Mouse (Mus musculus): ENCODE data around the gene Atp2b1. TPM values are rescaled to one million over a fixed set of nuclear protein-coding genes. Genes with fewer than 3 reads are reported as not detected.

Gene Atp2b1
- total and polyA plus RNA-seq, 3 experiments, result 23.5 to 26.6 TPM; not detected in 1

DNA sequence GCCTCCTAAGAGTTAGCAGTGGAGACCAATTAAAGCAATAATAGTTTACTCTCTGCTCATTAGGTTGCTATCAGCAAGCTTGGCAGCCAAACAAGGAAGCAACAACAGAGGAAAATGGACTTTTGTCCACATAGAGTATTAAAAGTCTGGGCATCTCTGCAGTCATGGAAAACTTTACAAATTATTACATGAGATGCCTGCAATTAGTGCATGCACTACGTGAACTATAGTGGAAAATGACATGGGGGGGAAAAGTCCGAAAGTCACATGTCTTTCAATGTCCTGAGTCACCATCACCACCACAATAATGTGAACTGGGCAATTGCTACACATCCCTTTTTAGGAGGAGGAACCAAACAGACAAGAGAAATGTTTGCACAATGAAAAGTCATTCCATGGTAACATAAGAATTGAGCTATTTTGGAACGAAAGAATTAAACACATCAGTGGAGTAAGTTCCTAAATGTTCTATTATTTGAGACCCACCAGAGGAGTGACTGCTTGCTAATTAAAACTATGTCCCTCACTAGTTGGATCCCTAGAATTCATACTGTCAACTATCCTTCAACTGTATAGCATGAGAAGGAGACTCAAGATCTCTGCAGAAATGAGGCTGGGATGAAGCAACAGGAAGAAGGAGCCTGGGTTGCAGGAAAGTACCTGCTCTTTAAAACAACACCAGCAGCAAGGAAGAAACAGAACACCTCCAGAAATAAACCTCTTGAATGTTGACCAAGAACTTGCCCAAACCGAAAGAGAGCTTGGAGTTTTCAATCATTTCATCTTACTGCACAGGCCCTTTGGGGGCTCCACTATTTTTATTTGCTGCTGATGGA is 16.1 kb upstream of the Atp2b1 start:
- no peaks in the 10 kb centered on the region for H3K79me2 ChIP-seq (ENCODE audit: control insufficient read depth, insufficient read depth, low read length, poor library complexity)
- peaks cover 0 to 12% of the 10 kb centered on the region in 2 experiments; a peak in 2 of 4 replicates for H3K36me3 ChIP-seq (ENCODE audit: control insufficient read depth in 1 of 2, insufficient read depth in 2 of 2, low read length in 2 of 2)
- DNase-seq (ENCODE audit: low read depth, low spot score), result no peak
- no peak overlapping the region for H3K9ac ChIP-seq (ENCODE audit: control insufficient read depth, low read depth, low read length, poor library complexity, severe bottlenecking)
- no peak overlapping the region for H3K27ac ChIP-seq (ENCODE audit: control insufficient read depth, low read depth, low read length)
- H3K9me3 ChIP-seq (replicated peaks; ENCODE audit: insufficient read depth, low read length), result no peaks in the 10 kb centered on the region
- H3K4me3 ChIP-seq (ENCODE audit: control insufficient read depth in 1 of 2, insufficient read depth in 1 of 2, low read depth in 2 of 2, low read length in 2 of 2), result no peak overlapping the region
- TF ChIP-seq JUND (IDR thresholded peaks at IDR 0.05; ENCODE audit: low read depth, low read length) (no peak), CTCF (IDR thresholded peaks at IDR 0.05 in 2 of 3, conservative IDR thresholded peaks at IDR 0.05 in 1 of 3; ENCODE audit: control insufficient read depth in 1 of 3, insufficient read depth in 1 of 3, low read depth in 2 of 3, low read length in 3 of 3, poor library complexity in 1 of 3, severe bottlenecking in 1 of 3) (no peak), ZKSCAN1 (IDR thresholded peaks at IDR 0.05; ENCODE audit: low read depth, low read length) (no peak), ZC3H11A (IDR thresholded peaks at IDR 0.05; ENCODE audit: low read depth, low read length) (no peak), TBP (IDR thresholded peaks at IDR 0.05; ENCODE audit: low read depth, low read length) (no peak), GATA1 (IDR thresholded peaks at IDR 0.05; ENCODE audit: low read depth, low read length) (no peak), NRF1 (IDR thresholded peaks at IDR 0.05; ENCODE audit: insufficient read depth, low read depth, low read length, poor library complexity, severe bottlenecking) (no peak), POLR2AphosphoS5 (IDR thresholded peaks at IDR 0.05; ENCODE audit: borderline replicate concordance, low read depth, low read length) (no peak), MYB (IDR thresholded peaks at IDR 0.05; ENCODE audit: low read depth, low read length) (no peak), EP300 (IDR thresholded peaks at IDR 0.05; ENCODE audit: low read depth in 1 of 2, low read length in 2 of 2) (no peak), NELFE (IDR thresholded peaks at IDR 0.05; ENCODE audit: low read depth, low read length) (no peak), CHD2 (IDR thresholded peaks at IDR 0.05; ENCODE audit: low read length) (no peak), ETS1 (IDR thresholded peaks at IDR 0.05; ENCODE audit: low read depth, low read length) (no peak), BHLHE40 (IDR thresholded peaks at IDR 0.05; ENCODE audit: borderline replicate concordance, low read depth, low read length) (no peak), ELF1 (IDR thresholded peaks at IDR 0.05; ENCODE audit: low read depth, low read length) (no peak), E2F4 (IDR thresholded peaks at IDR 0.05; ENCODE audit: borderline replicate concordance, low read depth, low read length) (no peak), ZNF384 (IDR thresholded peaks at IDR 0.05; ENCODE audit: low read depth, low read length) (no peak), MEF2A (IDR thresholded peaks at IDR 0.05; ENCODE audit: extremely low read depth, insufficient replicate concordance, low read depth, low read length, poor library complexity, severe bottlenecking) (no peak), RAD21 (IDR thresholded peaks at IDR 0.05; ENCODE audit: low read depth, low read length) (no peak)
- peaks cover 3 to 6% of the 10 kb centered on the region in 2 experiments for H3K4me1 ChIP-seq (ENCODE audit: control insufficient read depth in 1 of 2, insufficient read depth in 2 of 2, low read length in 2 of 2)
- no peaks in the 10 kb centered on the region for H3K27me3 ChIP-seq (ENCODE audit: control insufficient read depth in 1 of 2, insufficient read depth in 2 of 2, low read length in 2 of 2)

DNA sequence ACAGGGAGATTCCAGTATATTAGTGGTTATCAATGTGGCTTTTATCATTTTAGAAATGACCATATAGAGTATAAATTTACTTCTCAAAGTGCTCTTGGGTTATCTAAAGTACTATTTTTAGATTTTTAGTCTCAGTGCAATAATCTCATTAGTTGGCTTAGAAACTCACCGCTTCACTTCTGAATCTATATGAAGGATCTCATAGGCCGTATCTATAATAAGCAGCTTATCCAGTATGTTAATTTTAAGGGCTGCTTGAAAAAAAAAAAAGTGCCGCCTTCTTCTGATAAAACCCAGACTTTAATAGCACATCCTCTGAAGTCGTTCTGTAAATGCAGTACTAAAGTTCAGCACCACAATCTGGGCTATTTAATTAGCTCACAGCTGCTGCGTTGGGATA is 12.7 kb upstream of the Atp2b1 start:
- Histone ChIP-seq H3K27me3 (ENCODE audit: control insufficient read depth in 1 of 2, insufficient read depth in 2 of 2, low read length in 2 of 2) (no peaks in the 10 kb centered on the region), H3K4me1 (ENCODE audit: control insufficient read depth in 1 of 2, insufficient read depth in 2 of 2, low read length in 2 of 2) (peaks cover 6 to 19% of the 10 kb centered on the region in 2 experiments), H3K27ac (ENCODE audit: control insufficient read depth, low read depth, low read length) (no peak overlapping the region), H3K9me3 (replicated peaks; ENCODE audit: insufficient read depth, low read length) (no peaks in the 10 kb centered on the region), H3K36me3 (ENCODE audit: control insufficient read depth in 1 of 2, insufficient read depth in 2 of 2, low read length in 2 of 2) (peaks cover 0 to 24% of the 10 kb centered on the region in 2 experiments; a peak in 2 of 4 replicates), H3K79me2 (ENCODE audit: control insufficient read depth, insufficient read depth, low read length, poor library complexity) (no peaks in the 10 kb centered on the region), H3K9ac (ENCODE audit: control insufficient read depth, low read depth, low read length, poor library complexity, severe bottlenecking) (no peak overlapping the region), H3K4me3 (ENCODE audit: control insufficient read depth in 1 of 2, insufficient read depth in 1 of 2, low read depth in 2 of 2, low read length in 2 of 2) (no peak overlapping the region)
- TF ChIP-seq EP300 (IDR thresholded peaks at IDR 0.05; ENCODE audit: low read depth in 1 of 2, low read length in 2 of 2) (peak; percentile 62 to 71; a peak in 2 of 4 replicates), BHLHE40 (IDR thresholded peaks at IDR 0.05; ENCODE audit: borderline replicate concordance, low read depth, low read length) (no peak), SIN3A (IDR thresholded peaks at IDR 0.05; ENCODE audit: low read length) (0 out of 2 replicates have a peak, but pooled peaks have one; percentile 36), SMC3 (IDR thresholded peaks at IDR 0.05; ENCODE audit: low read depth, low read length) (no peak), E2F4 (IDR thresholded peaks at IDR 0.05; ENCODE audit: borderline replicate concordance, low read depth, low read length) (no peak), MEF2A (IDR thresholded peaks at IDR 0.05; ENCODE audit: extremely low read depth, insufficient replicate concordance, low read depth, low read length, poor library complexity, severe bottlenecking) (peak; percentile 81; the same call in 1 of the 2 replicates), ETS1 (IDR thresholded peaks at IDR 0.05; ENCODE audit: low read depth, low read length) (peak; percentile 68), ZNF384 (IDR thresholded peaks at IDR 0.05; ENCODE audit: low read depth, low read length) (peak; percentile 95), GATA1 (IDR thresholded peaks at IDR 0.05; ENCODE audit: low read depth, low read length) (peak; percentile 57), TCF12 (IDR thresholded peaks at IDR 0.05; ENCODE audit: low read depth, low read length) (peak; percentile 77)
- DNase-seq (ENCODE audit: low read depth, low spot score), result peak; percentile 57
